ENCODE assay signal across 8 mouse cellular contexts in the genomic region with DNA sequence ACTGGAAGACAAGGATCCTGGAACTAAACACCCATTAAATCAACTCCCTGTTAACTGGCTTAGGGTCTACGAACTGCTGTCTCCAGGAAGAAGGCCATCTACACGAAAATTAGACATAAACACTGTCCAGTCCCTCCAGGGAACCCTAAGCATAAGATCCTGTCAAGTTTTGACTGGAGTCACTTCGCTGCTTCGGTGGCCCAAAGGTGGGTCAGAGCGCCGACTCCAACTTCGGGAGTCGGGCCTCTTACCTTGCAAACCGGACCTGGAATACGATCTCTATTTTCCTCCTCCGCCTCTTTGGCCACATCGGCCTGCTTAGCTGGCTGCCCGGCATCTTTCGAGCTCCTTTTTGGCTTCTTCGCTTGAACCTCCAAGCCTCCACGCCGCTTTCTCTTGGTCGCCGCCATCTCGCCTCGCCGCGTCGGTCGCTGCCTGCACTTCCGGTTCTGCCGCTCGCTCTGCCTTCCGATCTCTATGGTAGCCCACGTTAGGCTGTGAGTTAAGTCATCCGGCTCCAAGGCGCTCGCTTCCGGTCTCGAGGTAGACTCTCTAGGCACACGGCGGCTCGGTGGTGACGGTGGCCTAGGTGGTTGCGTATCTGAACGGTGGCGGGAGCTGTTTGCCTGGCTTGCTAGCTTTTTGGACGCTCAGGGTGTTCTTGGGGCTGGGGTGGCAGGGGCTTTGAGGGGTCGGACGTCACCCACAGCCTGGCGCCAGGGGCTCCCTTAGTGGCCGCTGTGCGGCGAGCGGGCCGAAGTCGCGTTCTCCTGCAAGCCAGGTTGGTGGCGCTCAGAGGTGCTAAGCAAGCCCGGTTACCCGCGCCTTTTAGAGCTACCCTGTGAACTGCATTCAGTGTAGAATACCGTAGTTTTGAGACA. TPM values are rescaled to one million over a fixed set of nuclear protein-coding genes. Genes with fewer than 3 reads are reported as not detected.
DNase-seq lines count a peak whose midpoint lies in the region; ATAC-seq and TF ChIP-seq lines count a peak whose summit lies in the region.

Gene Brix1, minus strand, starts transcription at position 464 of the 881 bp plus-strand sequence.
Gene Rad1, plus strand, starts transcription at position 535 of the 881 bp plus-strand sequence.

- H3K4me1 ChIP-seq in ES-Bruce4 (ENCODE audit: control insufficient read depth, insufficient read depth, low read length): no peaks in the 10 kb centered on the region
- peaks cover 23% of the 10 kb centered on the region for H3K4me1 ChIP-seq in forebrain, embryonic 13.5 days
- H3K4me1 ChIP-seq in liver, postnatal 0 days (ENCODE audit: insufficient read depth): peaks cover 9% of the 10 kb centered on the region
- peaks cover 13% of the 10 kb centered on the region for H3K4me1 ChIP-seq in neural tube, embryonic 14.5 days (ENCODE audit: control insufficient read depth, insufficient read depth, low read length)

- TF ChIP-seq POLR2A in ES-Bruce4 (IDR thresholded peaks at IDR 0.05; ENCODE audit: insufficient read depth, low read length): peak; percentile 50

- intact Hi-C loops in heart, postnatal 10 days (cut with DNase I): loop anchor here (2.0 to 5.0 kb wide), 2 partner anchors 15 to 497 kb away; partner anchors contain the start of genes Amacr and Dnajc21

- peak within 1 kb of the TSS; percentile 16; the same call in 1 of the 2 replicates for H3K27ac ChIP-seq in ES-Bruce4 (ENCODE audit: insufficient read depth, low read length)
- H3K27ac ChIP-seq in forebrain, embryonic 13.5 days: peak within 1 kb of the TSS; percentile 61
- H3K27ac ChIP-seq in liver, postnatal 0 days (ENCODE audit: low read depth): peak within 1 kb of the TSS; percentile 62
- H3K27ac ChIP-seq in neural tube, embryonic 14.5 days (ENCODE audit: low read depth, low read length): peak within 1 kb of the TSS; percentile 80

- peak within 1 kb of the TSS; percentile 87 for H3K4me3 ChIP-seq in ES-Bruce4 (ENCODE audit: low read depth, low read length)
- H3K4me3 ChIP-seq in forebrain, embryonic 13.5 days: peak within 1 kb of the TSS; percentile 75
- H3K4me3 ChIP-seq in liver, postnatal 0 days (ENCODE audit: low read depth, low read length): peak within 1 kb of the TSS; percentile 93
- H3K4me3 ChIP-seq in neural tube, embryonic 14.5 days (ENCODE audit: low read depth, low read length): peak within 1 kb of the TSS; percentile 76

- H3K27me3 ChIP-seq in ES-Bruce4 (ENCODE audit: control insufficient read depth, insufficient read depth, low read length, poor library complexity, severe bottlenecking): no peaks in the 10 kb centered on the region
- H3K27me3 ChIP-seq in forebrain, embryonic 13.5 days: no peaks in the 10 kb centered on the region
- no peaks in the 10 kb centered on the region for H3K27me3 ChIP-seq in liver, postnatal 0 days (ENCODE audit: insufficient read depth, low read length)
- no peaks in the 10 kb centered on the region for H3K27me3 ChIP-seq in neural tube, embryonic 14.5 days (ENCODE audit: control insufficient read depth, insufficient read depth, low read length)

- no peak for TF ChIP-seq CTCF in ES-Bruce4 (IDR thresholded peaks at IDR 0.05; ENCODE audit: low read depth, low read length)
- TF ChIP-seq CTCF in liver, postnatal 0 days (IDR thresholded peaks at IDR 0.05; ENCODE audit: low read depth): no peak

- H3K36me3 ChIP-seq in ES-Bruce4 (ENCODE audit: control insufficient read depth, insufficient read depth, low read length, poor library complexity, severe bottlenecking): peaks cover 42% of the 10 kb centered on the region
- peaks cover 25% of the 10 kb centered on the region for H3K36me3 ChIP-seq in forebrain, embryonic 13.5 days (ENCODE audit: poor library complexity, severe bottlenecking)
- peaks cover 20% of the 10 kb centered on the region for H3K36me3 ChIP-seq in liver, postnatal 0 days (replicated peaks; ENCODE audit: insufficient read depth, low read length)
- peaks cover 8% of the 10 kb centered on the region; the same call in 1 of the 2 replicates for H3K36me3 ChIP-seq in neural tube, embryonic 14.5 days (ENCODE audit: control insufficient read depth, insufficient read depth, low read length)

- H3K4me2 ChIP-seq in forebrain, embryonic 13.5 days: peak within 1 kb of the TSS; percentile 73
- H3K4me2 ChIP-seq in liver, postnatal 0 days (ENCODE audit: low read depth, low read length): peak within 1 kb of the TSS; percentile 83
- H3K4me2 ChIP-seq in neural tube, embryonic 14.5 days (ENCODE audit: low read depth, low read length): peak within 1 kb of the TSS; percentile 83

- peak within 1 kb of the TSS; percentile 90 for H3K9ac ChIP-seq in ES-Bruce4 (ENCODE audit: low read depth, poor library complexity, severe bottlenecking)
- H3K9ac ChIP-seq in forebrain, embryonic 13.5 days: peak within 1 kb of the TSS; percentile 84
- H3K9ac ChIP-seq in liver, postnatal 0 days (replicated peaks): peak within 1 kb of the TSS; percentile 90
- H3K9ac ChIP-seq in neural tube, embryonic 14.5 days (replicated peaks; ENCODE audit: low read depth, low read length): peak within 1 kb of the TSS; percentile 83

- peak; percentile 96 to 98 for DNase-seq in heart, postnatal 10 days
- DNase-seq in large intestine, adult 2 months (ENCODE audit: low read depth, low spot score): peak; percentile 93
- DNase-seq in liver, postnatal 0 days: peak; percentile 96
- DNase-seq in testis, postnatal 10 days (ENCODE audit: low spot score): peak; percentile 92

- no peaks in the 10 kb centered on the region for H3K9me3 ChIP-seq in ES-Bruce4 (replicated peaks; ENCODE audit: control insufficient read depth, insufficient read depth, low read length, poor library complexity, severe bottlenecking)
- H3K9me3 ChIP-seq in forebrain, embryonic 13.5 days (replicated peaks): no peaks in the 10 kb centered on the region
- no peaks in the 10 kb centered on the region for H3K9me3 ChIP-seq in liver, postnatal 0 days (ENCODE audit: low read length)
- H3K9me3 ChIP-seq in neural tube, embryonic 14.5 days (ENCODE audit: control insufficient read depth, low read length): no peaks in the 10 kb centered on the region

- TF ChIP-seq EP300 in ES-Bruce4 (IDR thresholded peaks at IDR 0.05; ENCODE audit: insufficient read depth, low read depth, low read length): 0 out of 2 replicates have a peak, but pooled peaks have one; percentile 37
- TF ChIP-seq EP300 in liver, postnatal 0 days (IDR thresholded peaks at IDR 0.05; ENCODE audit: low read depth): no peak

- peak; percentile 98 for ATAC-seq in cerebellum, adult (ENCODE audit: insufficient number of reproducible peaks, low FRiP score, low TSS enrichment)
- ATAC-seq in forebrain, embryonic 13.5 days: peak; percentile 100
- peak; percentile 100 for ATAC-seq in liver, postnatal 0 days
- peak; percentile 100 for ATAC-seq in neural tube, embryonic 14.5 days (ENCODE audit: low read depth)

- under 1% methylated on average over 57 of the region's 58 CpGs for WGBS in forebrain, embryonic 13.5 days
- WGBS in large intestine, adult 2 months: under 1% methylated on average over 58 of the region's 58 CpGs
- under 1% methylated on average over 58 of the region's 58 CpGs for WGBS in liver, postnatal 0 days (ENCODE audit: insufficient replicate concordance)
- WGBS in neural tube, embryonic 14.5 days: under 1% methylated on average over 58 of the region's 58 CpGs

RNA-seq across cellular contexts. Expression of gene Brix1, which starts in this region (rescaled TPM):
- 188 and 191 TPM in 2 replicates for polyA plus RNA-seq in ES-Bruce4 (2011; ENCODE audit: insufficient read depth, insufficient read length, low read depth, missing spikeins)
- polyA plus RNA-seq in forebrain, embryonic 13.5 days (2015; fragmentation: Nextera tagmentation; extraction: Ambion mirVana): 103 and 118 TPM in 2 replicates
- 10 to 100 TPM; 23.3 to 25.3 TPM for total RNA-seq in heart, postnatal 10 days (2021)
- polyA plus RNA-seq in large intestine, adult 2 months (2012; rRNA removed): 2.4 and 2.5 TPM in 2 replicates
- polyA plus RNA-seq in liver, postnatal 0 days (2015; fragmentation: Nextera tagmentation; extraction: Ambion mirVana): 57.9 and 60.7 TPM in 2 replicates
- 56.5 and 68.1 TPM in 2 replicates for polyA plus RNA-seq in neural tube, embryonic 14.5 days (2014; fragmentation: Nextera tagmentation; extraction: Ambion mirVana)

RNA-seq across cellular contexts. Expression of gene Rad1, which starts in this region (rescaled TPM):
- polyA plus RNA-seq in ES-Bruce4 (2011; ENCODE audit: insufficient read depth, insufficient read length, low read depth, missing spikeins): 44.5 and 50.5 TPM in 2 replicates
- 37.4 and 40.7 TPM in 2 replicates for polyA plus RNA-seq in forebrain, embryonic 13.5 days (2015; fragmentation: Nextera tagmentation; extraction: Ambion mirVana)
- total RNA-seq in heart, postnatal 10 days (2021): 1 to 10 TPM; 6.6 to 8.9 TPM
- polyA plus RNA-seq in large intestine, adult 2 months (2012; rRNA removed): 7.1 and 8.2 TPM in 2 replicates
- polyA plus RNA-seq in liver, postnatal 0 days (2015; fragmentation: Nextera tagmentation; extraction: Ambion mirVana): 10.2 and 11.9 TPM in 2 replicates
- polyA plus RNA-seq in neural tube, embryonic 14.5 days (2014; fragmentation: Nextera tagmentation; extraction: Ambion mirVana): 19.7 and 21.5 TPM in 2 replicates

Comparison
In these comparisons a context has a peak if more than half of its experiments do, and no peak if none do; other contexts are left out.
1. Peak in every context shown above with its lines: DNase-seq, ATAC-seq, H3K4me3 ChIP-seq and H3K27ac ChIP-seq.
2. RNA of gene Brix1 (polyA plus RNA-seq): 188 to 191 TPM in ES-Bruce4, 103 to 118 TPM in forebrain, embryonic 13.5 days, 57.9 to 60.7 TPM in liver, postnatal 0 days and 56.5 to 68.1 TPM in neural tube, embryonic 14.5 days; 2.4 to 2.5 TPM in large intestine, adult 2 months; every median in the first group is over 10 times any median in the second.
3. H3K27ac ChIP-seq: peak in every context shown above with its lines; median percentile 80 in neural tube, embryonic 14.5 days; 62 in liver, postnatal 0 days; 61 in forebrain, embryonic 13.5 days; 16 in ES-Bruce4.